Mouse (Mus musculus) E14TG2a.4 (cell line): Measurements from ENCODE around the gene Arhgap5.

Experiments
- CTCF ChIP-seq: conservative IDR thresholded peaks from 2 replicates; pipeline ENCODE4 v1.5.1; 2014; ENCODE audit warnings: low read length
- POU5F1 ChIP-seq: IDR thresholded peaks from 2 replicates; pipeline ENCODE4 v1.6.1; 2014; ENCODE audit warnings: low read length, borderline replicate concordance

DNA sequence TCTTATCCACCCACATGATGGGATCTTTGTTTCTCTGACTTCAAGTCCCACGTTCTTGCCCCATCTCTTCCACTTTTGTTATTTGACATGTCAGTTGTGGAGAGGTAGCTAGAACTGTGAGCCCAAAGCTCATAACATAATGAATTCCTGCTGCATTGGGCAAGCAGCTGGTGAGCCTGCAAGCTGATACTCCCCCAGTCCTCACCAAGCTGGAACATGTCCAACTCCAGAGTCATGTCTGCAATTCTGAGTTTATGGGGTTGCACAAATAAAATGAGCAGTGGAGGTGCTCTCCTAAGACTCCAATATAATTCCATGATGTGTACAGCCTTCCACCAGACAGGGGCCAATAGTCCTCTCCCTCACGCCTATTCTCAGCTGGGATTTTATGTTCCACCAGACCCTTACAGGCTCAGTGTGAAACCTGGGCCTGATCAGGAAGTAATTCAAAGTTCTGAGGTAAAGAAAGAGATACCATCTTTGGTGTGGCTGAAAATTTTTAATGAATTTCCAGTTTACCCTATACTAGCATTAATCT lies 83.8 kb downstream of the Arhgap5 start:
- no peak for TF ChIP-seq CTCF
- no peak for TF ChIP-seq POU5F1
